Mouse (Mus musculus) C2C12 (cell line): Measurements from ENCODE around the gene Tas2r143. TPM values are rescaled to one million over a fixed set of nuclear protein-coding genes. Genes with fewer than 3 reads are reported as not detected.

ENCODE experiments used
- H3K27me3 ChIP-seq: one replicate; pipeline ENCODE4 v1.6.1; 2011; ENCODE audit not compliant: control insufficient read depth, insufficient read depth, insufficient read length
- H3K36me3 ChIP-seq: one replicate; pipeline ENCODE4 v1.6.1; 2011; ENCODE audit not compliant: control insufficient read depth, insufficient read depth
- H3K4me3 ChIP-seq: one replicate; pipeline ENCODE4 v1.5.1; 2011; ENCODE audit warnings: mild to moderate bottlenecking, control low read depth; ENCODE audit not compliant: poor library complexity, insufficient read depth, severe bottlenecking
- H3K79me2 ChIP-seq: one replicate; pipeline ENCODE4 v1.6.1; 2011; ENCODE audit not compliant: control insufficient read depth, insufficient read depth
- H3K79me3 ChIP-seq: one replicate; pipeline ENCODE4 v1.6.1; 2011; ENCODE audit warnings: low read depth, control low read depth
- H3ac ChIP-seq: one replicate; pipeline ENCODE3; 2011; ENCODE audit warnings: low read depth; ENCODE audit not compliant: control insufficient read depth, insufficient read length
- CEBPB ChIP-seq: IDR thresholded peaks from one replicate; pipeline ENCODE4 v1.6.1; 2011; ENCODE audit warnings: low read depth, mild to moderate bottlenecking, control low read depth, moderate library complexity
- CTCF ChIP-seq: IDR thresholded peaks from one replicate; pipeline ENCODE4 v1.5.1; 2011; ENCODE audit not compliant: control insufficient read depth, insufficient read depth, insufficient read length
- FOSL1 ChIP-seq: IDR thresholded peaks from one replicate; pipeline ENCODE4 v1.8.0; 2011; ENCODE audit warnings: mild to moderate bottlenecking, low read length; ENCODE audit not compliant: poor library complexity, insufficient read depth, severe bottlenecking
- MAX ChIP-seq: IDR thresholded peaks from one replicate; pipeline ENCODE4 v1.6.1; 2011; ENCODE audit warnings: mild to moderate bottlenecking, control low read depth
- MYOD1 ChIP-seq: IDR thresholded peaks from one replicate; pipeline ENCODE4 v1.6.1; 2011; ENCODE audit warnings: low read depth; ENCODE audit not compliant: control insufficient read depth, insufficient read length
- MYOG ChIP-seq: IDR thresholded peaks from one replicate; pipeline ENCODE4 v1.6.1; 2011; ENCODE audit not compliant: control insufficient read depth, insufficient read length; ENCODE audit errors: extremely low read depth
- USF1 ChIP-seq: IDR thresholded peaks from one replicate; pipeline ENCODE4 v1.6.1; 2011; ENCODE audit warnings: low read depth, mild to moderate bottlenecking, control low read depth, moderate library complexity
- polyA plus RNA-seq: library from polyadenylated mRNA; unstranded; fragments of >200 nt; fragmentation: generic; extraction: Trizol; gene quantifications from one replicate; pipeline ENCODE4 v1.2.1, GENCODE M21; 2012; ENCODE audit warnings: missing spikeins

Gene Tas2r143
- polyA plus RNA-seq, 1 experiment: not detected

DNA sequence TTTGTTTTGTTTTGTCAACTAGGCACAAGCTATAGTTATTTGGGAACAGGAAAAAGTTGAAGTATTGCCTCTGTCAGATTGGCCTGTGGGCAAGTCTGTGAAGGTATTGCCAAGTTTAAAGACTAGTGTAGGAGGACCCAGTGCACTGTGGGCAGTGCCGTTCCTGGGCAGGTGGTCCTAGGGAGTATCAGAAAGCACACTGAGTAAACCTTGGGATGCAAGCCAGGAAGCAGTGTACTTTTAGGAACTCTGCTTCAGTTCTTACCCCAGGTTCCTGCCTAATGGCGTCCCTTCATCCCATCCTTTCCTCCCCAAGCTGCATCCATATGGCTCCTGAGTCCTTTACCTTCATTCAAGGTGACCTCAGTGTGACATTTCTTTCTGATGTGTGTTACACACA, 24.9 kb upstream of the Tas2r143 start:
- no peak overlapping the region for H3K4me3 ChIP-seq
- H3K36me3 ChIP-seq: no peaks in the 10 kb centered on the region
- H3K79me2 ChIP-seq: no peaks in the 10 kb centered on the region
- no peak for TF ChIP-seq USF1
- TF ChIP-seq FOSL1: no peak
- no peak for TF ChIP-seq MYOD1
- no peak for TF ChIP-seq CEBPB
- no peak for TF ChIP-seq CTCF
- TF ChIP-seq MAX: no peak
- no peak for TF ChIP-seq MYOG
- H3ac ChIP-seq: no peak overlapping the region
- no peaks in the 10 kb centered on the region for H3K79me3 ChIP-seq
- no peaks in the 10 kb centered on the region for H3K27me3 ChIP-seq

DNA sequence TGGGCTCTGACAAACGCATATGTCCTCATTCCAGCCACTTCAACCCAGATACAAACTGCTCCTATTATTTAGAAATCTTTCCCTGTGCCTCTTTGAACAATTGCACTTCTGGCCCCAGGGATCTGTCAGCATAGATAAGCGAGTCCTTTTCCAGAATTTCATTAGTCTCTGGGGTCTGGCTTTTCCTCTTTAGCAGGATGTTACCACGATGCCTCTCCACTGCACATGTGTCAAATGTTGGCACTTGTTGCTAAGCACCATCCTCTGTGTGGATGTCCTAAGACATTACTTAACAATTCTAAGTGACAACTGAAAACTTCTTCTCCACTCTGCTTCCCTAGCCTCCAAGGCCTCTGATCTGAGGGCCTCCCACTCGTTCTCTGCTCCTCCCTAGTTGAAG, 24.0 kb upstream of the Tas2r143 start:
- Histone ChIP-seq H3K79me2 (no peaks in the 10 kb centered on the region), H3K79me3 (no peaks in the 10 kb centered on the region), H3K4me3 (no peak overlapping the region), H3ac (no peak overlapping the region), H3K27me3 (no peaks in the 10 kb centered on the region), H3K36me3 (no peaks in the 10 kb centered on the region)
- no peak for TF ChIP-seq USF1
- no peak for TF ChIP-seq MYOD1
- TF ChIP-seq MYOG: no peak
- TF ChIP-seq CEBPB: no peak
- no peak for TF ChIP-seq MAX
- TF ChIP-seq FOSL1: no peak
- no peak for TF ChIP-seq CTCF

DNA sequence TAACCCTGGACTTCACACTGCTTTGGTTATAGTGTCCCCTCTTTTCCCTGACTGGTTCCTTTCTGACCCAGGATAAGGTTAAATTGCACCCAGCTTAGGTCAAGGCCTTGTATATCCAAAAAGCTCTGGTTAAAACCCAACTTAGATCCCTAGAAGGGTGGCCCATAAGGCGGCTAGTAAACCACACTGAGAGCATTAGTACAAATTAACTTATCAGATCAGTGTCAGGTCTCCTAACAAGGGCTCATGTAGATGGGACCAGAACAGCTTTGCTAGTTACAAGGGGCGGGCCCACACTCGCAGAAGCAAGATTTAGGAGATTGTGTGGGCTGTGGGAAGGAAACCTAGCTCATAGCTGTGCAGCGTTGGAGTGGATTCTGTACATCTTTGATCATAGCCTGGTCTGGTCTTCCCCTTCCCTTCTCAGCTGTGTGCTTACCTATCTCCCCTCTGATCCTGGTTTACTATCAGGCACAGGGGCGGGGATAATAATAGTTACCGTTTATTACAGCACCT, 23.5 kb upstream of the Tas2r143 start:
- Histone ChIP-seq H3ac (no peak overlapping the region), H3K4me3 (no peak overlapping the region), H3K79me3 (no peaks in the 10 kb centered on the region), H3K27me3 (no peaks in the 10 kb centered on the region), H3K36me3 (no peaks in the 10 kb centered on the region), H3K79me2 (no peaks in the 10 kb centered on the region)
- TF ChIP-seq USF1 (no peak), FOSL1 (no peak), MYOG (no peak), MAX (no peak), MYOD1 (no peak), CEBPB (no peak), CTCF (no peak)

DNA sequence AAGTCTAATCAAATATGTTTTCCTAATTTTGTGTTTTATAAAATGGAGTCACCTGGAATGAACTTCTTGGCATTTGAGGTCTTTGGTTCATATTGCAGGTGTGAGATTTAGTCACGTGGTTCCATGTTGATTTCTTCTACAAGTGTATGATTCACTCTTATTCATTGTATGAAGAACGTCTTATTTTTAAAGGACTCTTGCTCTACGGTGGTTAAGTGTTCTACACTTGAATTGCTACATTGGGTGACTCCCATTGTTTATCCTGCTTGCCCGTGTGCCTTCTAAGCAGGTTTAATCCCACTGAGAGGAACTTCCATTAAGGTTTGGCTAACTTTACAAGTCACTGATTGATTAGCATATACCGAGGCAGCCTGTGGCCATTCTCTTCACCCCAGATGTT, 22.8 kb upstream of the Tas2r143 start:
- H3K79me2 ChIP-seq: no peaks in the 10 kb centered on the region
- no peaks in the 10 kb centered on the region for H3K79me3 ChIP-seq
- H3K4me3 ChIP-seq: no peak overlapping the region
- H3ac ChIP-seq: no peak overlapping the region
- no peak for TF ChIP-seq MYOG
- TF ChIP-seq CEBPB: no peak
- no peak for TF ChIP-seq CTCF
- TF ChIP-seq USF1: no peak
- no peak for TF ChIP-seq MAX
- TF ChIP-seq FOSL1: no peak
- no peak for TF ChIP-seq MYOD1
- H3K36me3 ChIP-seq: no peaks in the 10 kb centered on the region
- H3K27me3 ChIP-seq: no peaks in the 10 kb centered on the region

DNA sequence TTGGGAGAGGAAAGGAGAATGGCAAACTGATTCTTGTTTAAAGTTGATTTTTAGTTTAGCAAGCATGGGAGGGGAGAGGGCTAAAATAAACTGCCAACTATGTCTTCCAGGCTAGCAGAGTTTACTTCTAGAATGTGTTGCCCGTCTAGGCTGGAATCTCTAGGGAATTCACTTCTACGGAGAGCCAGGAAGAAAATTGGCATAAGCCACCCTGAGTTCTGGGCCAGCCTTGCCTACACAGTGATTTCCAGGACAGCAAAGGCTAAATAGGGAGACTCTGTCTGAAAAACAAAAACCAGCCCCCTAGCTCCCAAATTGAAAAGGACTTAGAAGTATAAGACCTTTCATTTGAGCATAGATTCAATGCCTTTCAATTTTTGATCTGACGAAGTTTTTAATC, 20.5 kb upstream of the Tas2r143 start:
- H3K36me3 ChIP-seq: no peaks in the 10 kb centered on the region
- TF ChIP-seq MYOG (no peak), USF1 (no peak), MAX (no peak), MYOD1 (no peak), CEBPB (no peak), FOSL1 (no peak), CTCF (no peak)
- no peaks in the 10 kb centered on the region for H3K27me3 ChIP-seq
- no peak overlapping the region for H3K4me3 ChIP-seq
- H3K79me2 ChIP-seq: no peaks in the 10 kb centered on the region
- no peak overlapping the region for H3ac ChIP-seq
- H3K79me3 ChIP-seq: no peaks in the 10 kb centered on the region

DNA sequence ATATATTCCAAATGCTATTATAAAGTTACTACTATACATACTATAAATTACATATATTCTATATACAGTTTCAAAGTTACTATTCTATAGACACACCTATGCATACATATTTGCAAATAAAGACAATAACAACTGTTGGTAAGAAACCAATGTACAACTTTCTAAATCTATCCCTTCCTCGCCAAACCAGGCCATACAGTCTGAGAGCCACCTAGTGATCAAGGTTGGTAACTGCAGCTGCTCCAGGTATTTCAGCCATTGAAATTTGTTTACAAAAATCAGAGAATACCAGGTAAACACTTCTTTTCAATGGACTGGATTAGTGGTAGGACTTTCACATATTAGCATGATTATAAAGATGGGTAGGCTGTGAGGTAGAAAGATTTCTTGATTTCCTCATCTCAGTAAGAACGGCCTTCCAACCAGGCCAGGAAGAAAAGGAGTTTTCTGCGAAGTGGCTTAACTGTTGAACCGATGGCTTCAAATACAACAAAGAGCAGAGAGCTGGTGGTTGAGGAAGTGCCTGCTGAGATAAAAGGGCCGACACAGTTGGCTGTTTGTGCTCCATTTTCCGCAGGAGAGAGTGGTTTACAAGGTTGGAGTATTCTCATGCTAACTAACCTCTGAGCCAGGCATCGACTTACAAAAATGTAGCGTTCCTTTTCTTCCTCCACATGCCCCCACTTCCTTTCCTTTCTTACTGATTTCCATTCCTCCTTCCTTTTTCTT, 19.5 kb upstream of the Tas2r143 start:
- no peaks in the 10 kb centered on the region for H3K36me3 ChIP-seq
- H3ac ChIP-seq: no peak overlapping the region
- TF ChIP-seq CTCF (peak; percentile 19), MYOD1 (no peak)
- H3K27me3 ChIP-seq: no peaks in the 10 kb centered on the region
- no peak overlapping the region for H3K4me3 ChIP-seq
- H3K79me2 ChIP-seq: no peaks in the 10 kb centered on the region
- no peaks in the 10 kb centered on the region for H3K79me3 ChIP-seq
